Mouse (Mus musculus): ENCODE data around the gene Fgf9. TPM values are rescaled to one million over a fixed set of nuclear protein-coding genes. Genes with fewer than 3 reads are reported as not detected.

The Fgf9 gene
- total RNA-seq, 2 experiments from 2014 or later: not detected

Other genes starting within 250 kb of the Fgf9 start
- 12.8 and 14.4 TPM in 2 replicates for gene Ska3, start 244.4 kb upstream of the Fgf9 start, total RNA-seq (2014; fragmentation: Nextera tagmentation)
- gene Ska3, start 244.4 kb upstream of the Fgf9 start, total RNA-seq (2017): 25.7 and 31.0 TPM in 2 replicates
- gene Mrpl57, start 244.3 kb upstream of the Fgf9 start, total RNA-seq (2014; fragmentation: Nextera tagmentation): 70.8 and 124 TPM in 2 replicates
- 53.4 and 110 TPM in 2 replicates for gene Mrpl57, start 244.3 kb upstream of the Fgf9 start, total RNA-seq (2017)
- gene Zdhhc20, start 180.3 kb upstream of the Fgf9 start, total RNA-seq (2014; fragmentation: Nextera tagmentation): 29.1 and 41.4 TPM in 2 replicates
- gene Zdhhc20, start 180.3 kb upstream of the Fgf9 start, total RNA-seq (2017): 42.3 and 60.9 TPM in 2 replicates
- gene Micu2, start 71.3 kb upstream of the Fgf9 start, total RNA-seq (2014; fragmentation: Nextera tagmentation): 27.6 and 38.3 TPM in 2 replicates
- gene Micu2, start 71.3 kb upstream of the Fgf9 start, total RNA-seq (2017): 70.8 and 72.5 TPM in 2 replicates

Data from granulocyte monocyte progenitor cell, adult 5-6 weeks (primary cell).